Mouse (Mus musculus): Measurements from ENCODE around the gene Usp33. TPM values are rescaled to one million over a fixed set of nuclear protein-coding genes. Genes with fewer than 3 reads are reported as not detected.

Usp33 gene
- 164 TPM for polyA plus RNA-seq (2014; fragmentation: Illumina TruSeq; extraction: RNeasy Lipid Tissue Mini Kit (QIAGEN cat#74804); ENCODE audit: low read depth, low replicate concordance)

DNA sequence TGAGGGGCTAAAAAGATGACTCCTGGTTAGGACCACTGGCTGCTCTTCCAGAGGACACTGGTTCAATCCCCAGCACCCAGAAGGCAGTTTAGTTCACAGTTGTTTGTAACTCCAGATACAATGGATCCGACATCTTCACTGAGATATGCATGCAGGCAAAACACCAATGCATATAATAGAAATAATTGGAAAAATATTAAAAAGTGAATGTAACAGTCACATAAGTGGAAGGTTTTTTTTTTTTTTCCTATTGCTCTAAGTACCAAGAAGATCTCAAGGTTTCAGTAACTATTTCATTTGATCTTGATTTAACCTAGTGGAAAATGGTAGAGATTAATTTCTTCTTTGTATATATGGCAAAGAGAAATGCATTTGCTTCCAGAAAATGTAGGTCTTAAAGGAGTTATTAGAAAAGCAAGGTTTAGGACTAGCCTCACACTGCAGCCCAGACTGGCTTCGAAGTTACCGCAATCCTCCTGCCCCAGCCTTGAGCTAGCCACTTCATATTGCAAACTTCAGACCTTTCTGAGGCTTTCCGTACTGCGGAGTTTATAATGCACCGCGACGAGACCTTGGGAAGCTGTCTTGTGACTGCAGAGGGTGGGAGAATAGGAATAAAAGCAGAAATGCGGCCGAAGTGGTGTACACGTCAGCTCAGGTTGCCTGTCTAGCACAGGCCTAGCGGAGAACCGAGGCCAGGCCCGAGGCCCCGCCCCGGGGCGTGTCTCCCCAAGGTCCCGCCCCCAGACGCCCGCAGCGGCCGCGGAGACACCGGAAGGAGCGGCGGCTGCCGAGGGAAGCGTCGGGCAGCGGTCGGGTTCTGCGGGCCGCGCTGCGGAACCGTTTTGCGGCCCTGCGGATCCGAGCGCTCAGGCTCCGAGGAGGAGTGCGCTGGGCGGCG lies at the start of gene Usp33:
Usp33 (plus strand) TSS at position 747 of the 901 bp plus-strand sequence.

GRCm38 (mm10) chr3:152339862-152340557 lies 6.3 kb upstream of the Usp33 start, which contains the start of gene Miga1:
Gene Miga1 (minus strand): TSS chr3:152340407.

GRCm38 (mm10) chr3:152395350-152396277 lies 49.3 kb downstream of the Usp33 start, which contains the start of gene Zzz3:
Gene Zzz3 (plus strand): TSS chr3:152395473.

Other genes starting within 250 kb of the Usp33 start
- 651 TPM for gene Gipc2, start 180.2 kb upstream of the Usp33 start, polyA plus RNA-seq (2014; fragmentation: Illumina TruSeq; extraction: RNeasy Lipid Tissue Mini Kit (QIAGEN cat#74804); ENCODE audit: low read depth, low replicate concordance)
- 98.1 TPM for gene Dnajb4, start 136.2 kb upstream of the Usp33 start, polyA plus RNA-seq (2014; fragmentation: Illumina TruSeq; extraction: RNeasy Lipid Tissue Mini Kit (QIAGEN cat#74804); ENCODE audit: low read depth, low replicate concordance)
- 198 TPM for gene Fubp1, start 136.1 kb upstream of the Usp33 start, polyA plus RNA-seq (2014; fragmentation: Illumina TruSeq; extraction: RNeasy Lipid Tissue Mini Kit (QIAGEN cat#74804); ENCODE audit: low read depth, low replicate concordance)
- 155 TPM for gene Nexn, start 80.1 kb upstream of the Usp33 start, polyA plus RNA-seq (2014; fragmentation: Illumina TruSeq; extraction: RNeasy Lipid Tissue Mini Kit (QIAGEN cat#74804); ENCODE audit: low read depth, low replicate concordance)
- 21.0 TPM for gene Miga1, start 6.1 kb upstream of the Usp33 start, polyA plus RNA-seq (2014; fragmentation: Illumina TruSeq; extraction: RNeasy Lipid Tissue Mini Kit (QIAGEN cat#74804); ENCODE audit: low read depth, low replicate concordance)
- gene Zzz3, start 49.0 kb downstream of the Usp33 start, polyA plus RNA-seq (2014; fragmentation: Illumina TruSeq; extraction: RNeasy Lipid Tissue Mini Kit (QIAGEN cat#74804); ENCODE audit: low read depth, low replicate concordance): 57.7 TPM

Measured in sigmoid colon, adult 10 weeks (tissue).